Mouse (Mus musculus): Measurements from ENCODE around the gene Npepps. TPM values are rescaled to one million over a fixed set of nuclear protein-coding genes. Genes with fewer than 3 reads are reported as not detected.
"Not testable (repeated sequence)": the region's sequence is repeated elsewhere in the genome, so short reads cannot be mapped to it uniquely, and the experiment has no call there.

The Npepps gene
- polyA plus RNA-seq, 1 experiment = 37.8 TPM

DNA sequence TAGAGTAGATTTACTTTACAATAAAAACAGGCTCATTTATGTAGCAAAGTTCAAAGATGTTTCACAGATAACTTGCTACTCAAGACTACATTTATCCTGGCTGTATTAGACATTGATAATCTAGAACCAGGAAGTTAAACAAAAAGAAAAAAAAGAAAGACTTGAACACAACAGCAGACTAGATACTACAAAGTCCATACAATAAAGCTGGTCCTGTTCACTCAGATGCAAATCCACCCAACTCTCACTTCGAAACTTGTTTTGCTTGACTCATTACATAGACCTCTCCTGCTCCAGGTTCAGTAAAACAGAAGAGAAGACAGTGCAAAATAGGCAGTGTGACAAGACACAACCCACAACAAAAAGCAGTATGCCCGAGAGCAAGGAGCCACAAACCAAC lies 5.1 kb downstream of the Npepps start:
- H3K4me3 ChIP-seq (ENCODE audit: insufficient read depth, poor library complexity, severe bottlenecking) = no peak overlapping the region
- H3K36me3 ChIP-seq (ENCODE audit: control insufficient read depth, insufficient read depth) = peaks cover 10% of the 10 kb centered on the region
- peaks cover 99% of the 10 kb centered on the region for H3K79me2 ChIP-seq (ENCODE audit: control insufficient read depth, insufficient read depth)
- peaks cover 89% of the 10 kb centered on the region for H3K79me3 ChIP-seq (ENCODE audit: low read depth)
- H3K27me3 ChIP-seq (ENCODE audit: control insufficient read depth, insufficient read depth, insufficient read length) = no peaks in the 10 kb centered on the region
- H3ac ChIP-seq (ENCODE audit: control insufficient read depth, insufficient read length, low read depth) = no peak overlapping the region
- TF ChIP-seq CEBPB (IDR thresholded peaks at IDR 0.05; ENCODE audit: low read depth) (no peak), FOSL1 (IDR thresholded peaks at IDR 0.05; ENCODE audit: insufficient read depth, low read length, poor library complexity, severe bottlenecking) (no peak), MAX (IDR thresholded peaks at IDR 0.05) (no peak), MYOD1 (IDR thresholded peaks at IDR 0.05; ENCODE audit: control insufficient read depth, insufficient read length, low read depth) (no peak), CTCF (IDR thresholded peaks at IDR 0.05; ENCODE audit: control insufficient read depth, insufficient read depth, insufficient read length) (no peak), MYOG (IDR thresholded peaks at IDR 0.05; ENCODE audit: control insufficient read depth, extremely low read depth, insufficient read length) (no peak), USF1 (IDR thresholded peaks at IDR 0.05; ENCODE audit: low read depth) (no peak)

DNA sequence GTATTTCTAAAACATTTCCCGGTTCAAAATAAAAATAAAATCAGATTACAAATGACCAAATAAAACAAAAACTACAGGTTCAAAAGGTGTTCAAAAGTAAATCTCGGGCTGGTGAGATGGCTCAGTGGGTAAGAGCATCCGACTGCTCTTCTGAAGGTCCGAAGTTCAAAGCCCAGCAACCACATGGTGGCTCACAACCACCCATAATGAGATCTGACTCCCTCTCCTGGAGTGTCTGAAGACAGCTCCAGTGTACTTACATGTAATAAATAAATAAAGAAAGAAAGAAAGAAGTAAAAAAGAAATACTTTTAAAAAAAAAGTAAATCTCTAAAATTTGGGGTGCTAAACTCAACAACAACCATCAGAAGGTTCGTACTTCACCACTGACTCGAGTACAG lies 5.5 kb downstream of the Npepps start:
- H3K79me3 ChIP-seq (ENCODE audit: low read depth) = peaks cover 93% of the 10 kb centered on the region

DNA sequence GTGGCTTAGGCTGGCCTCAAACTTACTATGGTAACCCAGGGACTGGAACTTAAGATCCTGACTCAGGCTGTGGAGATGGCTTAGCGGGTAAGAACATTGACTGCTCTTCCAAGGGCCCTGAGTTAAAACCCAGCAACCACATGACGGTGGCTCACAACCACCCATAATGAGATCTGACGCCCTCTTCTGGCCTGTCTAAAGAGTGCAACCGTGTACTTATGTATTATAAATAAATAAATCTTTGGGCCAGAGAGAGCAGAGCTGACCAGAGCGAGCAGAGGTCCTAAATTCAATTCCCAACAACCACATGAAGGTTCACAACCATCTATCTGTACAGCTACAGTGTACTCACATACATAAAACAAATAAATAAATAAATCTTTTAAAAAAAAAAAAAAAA lies 6.8 kb downstream of the Npepps start:
- TF ChIP-seq CEBPB (IDR thresholded peaks at IDR 0.05; ENCODE audit: low read depth) (no peak), CTCF (IDR thresholded peaks at IDR 0.05; ENCODE audit: control insufficient read depth, insufficient read depth, insufficient read length) (no peak), MYOG (IDR thresholded peaks at IDR 0.05; ENCODE audit: control insufficient read depth, extremely low read depth, insufficient read length) (no peak), USF1 (IDR thresholded peaks at IDR 0.05; ENCODE audit: low read depth) (no peak), MYOD1 (IDR thresholded peaks at IDR 0.05; ENCODE audit: control insufficient read depth, insufficient read length, low read depth) (no peak), MAX (IDR thresholded peaks at IDR 0.05) (no peak), FOSL1 (IDR thresholded peaks at IDR 0.05; ENCODE audit: insufficient read depth, low read length, poor library complexity, severe bottlenecking) (no peak)
- H3ac ChIP-seq (ENCODE audit: control insufficient read depth, insufficient read length, low read depth) = no peak overlapping the region
- no peaks in the 10 kb centered on the region for H3K27me3 ChIP-seq (ENCODE audit: control insufficient read depth, insufficient read depth, insufficient read length)
- peaks cover 13% of the 10 kb centered on the region for H3K36me3 ChIP-seq (ENCODE audit: control insufficient read depth, insufficient read depth)
- H3K79me3 ChIP-seq (ENCODE audit: low read depth) = peaks cover 95% of the 10 kb centered on the region
- peaks cover 100% of the 10 kb centered on the region for H3K79me2 ChIP-seq (ENCODE audit: control insufficient read depth, insufficient read depth)
- no peak overlapping the region for H3K4me3 ChIP-seq (ENCODE audit: insufficient read depth, poor library complexity, severe bottlenecking)

More for the DNA sequence above, 5.5 kb downstream of the Npepps start:
- H3K36me3 ChIP-seq (ENCODE audit: control insufficient read depth, insufficient read depth); H3K27me3 ChIP-seq (ENCODE audit: control insufficient read depth, insufficient read depth, insufficient read length); H3ac ChIP-seq (ENCODE audit: control insufficient read depth, insufficient read length, low read depth); H3K4me3 ChIP-seq (ENCODE audit: insufficient read depth, poor library complexity, severe bottlenecking): not testable (repeated sequence)
- peaks cover 100% of the 10 kb centered on the region for H3K79me2 ChIP-seq (ENCODE audit: control insufficient read depth, insufficient read depth)

DNA sequence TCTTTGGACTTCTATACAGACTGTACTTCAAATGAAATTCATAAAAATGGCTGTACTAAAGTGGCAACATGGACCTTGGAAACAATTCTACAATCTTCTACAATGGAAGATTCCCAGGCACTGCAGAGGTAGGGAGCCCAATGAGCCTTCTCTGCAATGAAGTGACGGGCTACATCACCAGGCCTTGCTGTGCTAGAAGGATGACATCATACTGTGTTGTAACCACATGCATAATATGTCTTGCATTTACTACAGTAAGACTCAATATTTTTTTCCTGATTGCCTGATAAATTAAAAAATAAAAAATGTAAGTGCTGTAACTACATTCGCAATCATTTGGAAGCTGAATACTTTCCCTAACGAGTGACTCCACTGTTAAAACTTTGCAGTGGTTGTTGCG lies 7.6 kb downstream of the Npepps start:
- Histone ChIP-seq H3K79me3 (ENCODE audit: low read depth) (peaks cover 95% of the 10 kb centered on the region), H3K4me3 (ENCODE audit: insufficient read depth, poor library complexity, severe bottlenecking) (no peak overlapping the region), H3K79me2 (ENCODE audit: control insufficient read depth, insufficient read depth) (peaks cover 100% of the 10 kb centered on the region), H3K27me3 (ENCODE audit: control insufficient read depth, insufficient read depth, insufficient read length) (no peaks in the 10 kb centered on the region), H3K36me3 (ENCODE audit: control insufficient read depth, insufficient read depth) (peaks cover 7% of the 10 kb centered on the region), H3ac (ENCODE audit: control insufficient read depth, insufficient read length, low read depth) (no peak overlapping the region)
- TF ChIP-seq CTCF (IDR thresholded peaks at IDR 0.05; ENCODE audit: control insufficient read depth, insufficient read depth, insufficient read length) (no peak), CEBPB (IDR thresholded peaks at IDR 0.05; ENCODE audit: low read depth) (no peak)

DNA sequence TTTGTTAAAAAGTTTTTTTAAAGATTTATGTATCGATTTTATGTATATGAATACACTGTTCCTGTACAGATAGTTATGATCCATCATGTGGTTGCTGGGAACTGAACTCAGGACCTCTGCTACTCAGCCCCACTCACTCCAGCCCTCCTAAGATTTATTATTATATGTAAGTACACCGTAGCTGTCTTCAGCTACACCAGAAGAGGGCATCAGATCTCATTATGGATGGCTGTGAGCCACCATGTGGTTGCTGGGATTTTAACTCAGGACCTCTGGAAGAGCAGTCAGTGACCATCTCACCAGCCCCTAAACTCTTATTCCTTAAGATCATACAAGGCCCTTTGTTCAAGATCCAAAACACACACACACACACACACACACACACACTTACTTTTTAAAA lies 10.4 kb downstream of the Npepps start:
- Histone ChIP-seq H3K79me3 (ENCODE audit: low read depth) (peaks cover 81% of the 10 kb centered on the region), H3K79me2 (ENCODE audit: control insufficient read depth, insufficient read depth) (peaks cover 100% of the 10 kb centered on the region)

DNA sequence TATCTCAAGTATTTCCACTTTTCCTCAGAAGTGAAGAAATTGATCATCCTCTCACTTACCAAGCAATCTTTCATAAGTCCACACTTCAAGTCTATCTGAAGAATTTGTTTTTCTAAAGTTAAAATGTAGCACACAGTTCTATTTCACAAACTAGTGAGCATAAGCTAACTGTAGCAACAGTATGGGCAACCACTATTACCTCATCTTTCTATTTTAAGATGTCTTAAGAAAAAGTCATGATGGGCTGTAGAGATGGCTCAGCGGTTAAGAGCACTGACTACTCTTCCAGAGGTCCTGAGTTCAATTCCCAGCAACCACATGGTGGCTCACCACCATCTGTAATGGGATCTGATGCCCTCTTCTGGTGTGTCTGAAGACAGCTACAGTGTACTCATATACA lies 13.9 kb downstream of the Npepps start:
- H3K36me3 ChIP-seq (ENCODE audit: control insufficient read depth, insufficient read depth) = peaks cover 55% of the 10 kb centered on the region
- H3K27me3 ChIP-seq (ENCODE audit: control insufficient read depth, insufficient read depth, insufficient read length); H3K4me3 ChIP-seq (ENCODE audit: insufficient read depth, poor library complexity, severe bottlenecking); H3ac ChIP-seq (ENCODE audit: control insufficient read depth, insufficient read length, low read depth): not testable (repeated sequence)
- H3K79me3 ChIP-seq (ENCODE audit: low read depth) = peaks cover 70% of the 10 kb centered on the region
- H3K79me2 ChIP-seq (ENCODE audit: control insufficient read depth, insufficient read depth) = peaks cover 100% of the 10 kb centered on the region

More for the DNA sequence above, 10.4 kb downstream of the Npepps start:
- not testable (repeated sequence) for H3K27me3 ChIP-seq (ENCODE audit: control insufficient read depth, insufficient read depth, insufficient read length); H3K4me3 ChIP-seq (ENCODE audit: insufficient read depth, poor library complexity, severe bottlenecking); H3ac ChIP-seq (ENCODE audit: control insufficient read depth, insufficient read length, low read depth)
- H3K36me3 ChIP-seq (ENCODE audit: control insufficient read depth, insufficient read depth) = peaks cover 26% of the 10 kb centered on the region

DNA sequence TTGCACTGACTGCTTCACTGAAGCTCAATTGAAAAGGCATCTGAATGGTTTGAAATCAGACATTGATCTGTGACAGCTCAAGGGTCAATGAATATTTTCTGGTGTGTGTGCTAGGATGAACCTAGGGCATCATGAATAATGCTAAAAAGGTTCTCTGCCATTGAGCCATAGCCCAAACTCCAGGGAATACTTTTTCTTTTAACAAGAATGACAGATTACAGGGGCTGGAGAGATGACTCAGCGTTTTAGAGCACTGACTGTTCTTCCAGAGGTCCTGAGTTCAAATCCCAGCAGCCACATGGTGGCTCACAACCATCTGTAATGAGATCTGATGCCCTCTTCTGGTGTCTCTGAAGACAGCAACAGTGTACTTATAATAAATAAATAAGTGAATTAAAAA lies 30.8 kb downstream of the Npepps start:
- H3K36me3 ChIP-seq (ENCODE audit: control insufficient read depth, insufficient read depth) = peaks cover 61% of the 10 kb centered on the region
- not testable (repeated sequence) for H3K79me3 ChIP-seq (ENCODE audit: low read depth); H3K27me3 ChIP-seq (ENCODE audit: control insufficient read depth, insufficient read depth, insufficient read length); H3ac ChIP-seq (ENCODE audit: control insufficient read depth, insufficient read length, low read depth); H3K4me3 ChIP-seq (ENCODE audit: insufficient read depth, poor library complexity, severe bottlenecking)
- peaks cover 41% of the 10 kb centered on the region for H3K79me2 ChIP-seq (ENCODE audit: control insufficient read depth, insufficient read depth)
